Mouse (Mus musculus): Measurements from ENCODE around the gene Ano5. TPM values are rescaled to one million over a fixed set of nuclear protein-coding genes. Genes with fewer than 3 reads are reported as not detected.

Ano5 gene
- polyA plus RNA-seq, 1 experiment from 2014 or later: 1.3 TPM

- WGBS: 44% methylated on average over 5 of the region's 5 CpGs
- Histone ChIP-seq H3K4me3 (replicated peaks; ENCODE audit: low read depth, low read length) (no peak overlapping the region), H3K4me1 (ENCODE audit: control insufficient read depth, insufficient read depth, low read length) (peaks cover 5% of the 10 kb centered on the region; the same call in 1 of the 2 replicates), H3K36me3 (ENCODE audit: control insufficient read depth, insufficient read depth, low read length) (no peaks in the 10 kb centered on the region), H3K27ac (replicated peaks; ENCODE audit: low read depth, low read length) (no peak overlapping the region), H3K9me3 (ENCODE audit: control insufficient read depth, low read length) (no peaks in the 10 kb centered on the region; the same call in 1 of the 2 replicates), H3K9ac (replicated peaks; ENCODE audit: low read length) (no peak overlapping the region), H3K27me3 (ENCODE audit: control insufficient read depth, insufficient read depth, low read length) (no peaks in the 10 kb centered on the region), H3K4me2 (ENCODE audit: low read length) (no peak overlapping the region)
- no peak for ATAC-seq (ENCODE audit: low FRiP score, low TSS enrichment)
- DNase-seq: peak; percentile 79
Observed at GRCm38 (mm10) chr7:51614404-51614803, 103.6 kb downstream of the Ano5 start.

- H3K4me1 ChIP-seq (ENCODE audit: control insufficient read depth, insufficient read depth, low read length): peaks cover 5% of the 10 kb centered on the region; the same call in 1 of the 2 replicates
- DNase-seq: peak; percentile 89
- no peaks in the 10 kb centered on the region for H3K9me3 ChIP-seq (ENCODE audit: control insufficient read depth, low read length)
- no peak for ATAC-seq (ENCODE audit: low FRiP score, low TSS enrichment)
- peak overlapping the region; percentile 49 for H3K9ac ChIP-seq (replicated peaks; ENCODE audit: low read length)
- no peaks in the 10 kb centered on the region for H3K36me3 ChIP-seq (ENCODE audit: control insufficient read depth, insufficient read depth, low read length)
- no peak overlapping the region for H3K4me3 ChIP-seq (replicated peaks; ENCODE audit: low read depth, low read length)
- H3K27ac ChIP-seq (replicated peaks; ENCODE audit: low read depth, low read length): peak overlapping the region; percentile 75
- H3K4me2 ChIP-seq (ENCODE audit: low read length): peak overlapping the region; percentile 41
- no peaks in the 10 kb centered on the region; the same call in 1 of the 2 replicates for H3K27me3 ChIP-seq (ENCODE audit: control insufficient read depth, insufficient read depth, low read length)
Observed at GRCm38 (mm10) chr7:51617941-51618340, 107.1 kb downstream of the Ano5 start.

- H3K4me2 ChIP-seq (ENCODE audit: low read length): peak overlapping the region; percentile 51
- peaks cover under 1% of the 10 kb centered on the region; the same call in 1 of the 2 replicates for H3K27me3 ChIP-seq (ENCODE audit: control insufficient read depth, insufficient read depth, low read length)
- peak overlapping the region; percentile 58 for H3K27ac ChIP-seq (replicated peaks; ENCODE audit: low read depth, low read length)
- peak; percentile 51 for DNase-seq
- no peak overlapping the region for H3K9ac ChIP-seq (replicated peaks; ENCODE audit: low read length)
- peaks cover 5% of the 10 kb centered on the region; the same call in 1 of the 2 replicates for H3K4me1 ChIP-seq (ENCODE audit: control insufficient read depth, insufficient read depth, low read length)
- no peaks in the 10 kb centered on the region for H3K9me3 ChIP-seq (ENCODE audit: control insufficient read depth, low read length)
- H3K36me3 ChIP-seq (ENCODE audit: control insufficient read depth, insufficient read depth, low read length): no peaks in the 10 kb centered on the region
- no peak overlapping the region for H3K4me3 ChIP-seq (replicated peaks; ENCODE audit: low read depth, low read length)
- no peak for ATAC-seq (ENCODE audit: low FRiP score, low TSS enrichment)
- WGBS: 24% methylated on average over 2 of the region's 2 CpGs
Observed at GRCm38 (mm10) chr7:51618412-51618811, 107.6 kb downstream of the Ano5 start.

- ATAC-seq (ENCODE audit: low FRiP score, low TSS enrichment) (no peak), DNase-seq (peak; percentile 30)
- H3K4me1 ChIP-seq (ENCODE audit: control insufficient read depth, insufficient read depth, low read length): peaks cover 5% of the 10 kb centered on the region; the same call in 1 of the 2 replicates
- no peaks in the 10 kb centered on the region for H3K9me3 ChIP-seq (ENCODE audit: control insufficient read depth, low read length)
- 36% methylated on average over 1 of the region's 1 CpGs for WGBS
- H3K4me3 ChIP-seq (replicated peaks; ENCODE audit: low read depth, low read length): peak overlapping the region; percentile 18
- peak overlapping the region; percentile 36; the same call in 1 of the 2 replicates for H3K9ac ChIP-seq (replicated peaks; ENCODE audit: low read length)
- peak overlapping the region; percentile 64; the same call in 1 of the 2 replicates for H3K27ac ChIP-seq (replicated peaks; ENCODE audit: low read depth, low read length)
- no peaks in the 10 kb centered on the region for H3K36me3 ChIP-seq (ENCODE audit: control insufficient read depth, insufficient read depth, low read length)
- H3K4me2 ChIP-seq (ENCODE audit: low read length): peak overlapping the region; percentile 51
- peaks cover 11% of the 10 kb centered on the region; the same call in 1 of the 2 replicates for H3K27me3 ChIP-seq (ENCODE audit: control insufficient read depth, insufficient read depth, low read length)
Observed at GRCm38 (mm10) chr7:51619977-51620376, 109.1 kb downstream of the Ano5 start.

- Histone ChIP-seq H3K4me3 (replicated peaks; ENCODE audit: low read depth, low read length) (peak within 1 kb of the TSS; percentile 51), H3K4me1 (ENCODE audit: control insufficient read depth, insufficient read depth, low read length) (peaks cover 9% of the 10 kb centered on the region; the same call in 1 of the 2 replicates), H3K9ac (replicated peaks; ENCODE audit: low read length) (peak within 1 kb of the TSS; percentile 93), H3K27me3 (ENCODE audit: control insufficient read depth, insufficient read depth, low read length) (peaks cover 14% of the 10 kb centered on the region; the same call in 1 of the 2 replicates), H3K27ac (replicated peaks; ENCODE audit: low read depth, low read length) (peak within 1 kb of the TSS; percentile 98), H3K4me2 (ENCODE audit: low read length) (peak within 1 kb of the TSS; percentile 51), H3K9me3 (ENCODE audit: control insufficient read depth, low read length) (no peaks in the 10 kb centered on the region), H3K36me3 (ENCODE audit: control insufficient read depth, insufficient read depth, low read length) (peaks cover 13% of the 10 kb centered on the region)
- DNase-seq: peak; percentile 84
- peak; percentile 47; the same call in 1 of the 2 replicates for ATAC-seq (ENCODE audit: low FRiP score, low TSS enrichment)
- WGBS: under 1% methylated on average over 23 of the region's 23 CpGs
Observed at GRCm38 (mm10) chr7:51621694-51622145, 110.9 kb downstream of the Ano5 start, which contains the start of gene Slc17a6. Gene Slc17a6, plus strand, starts transcription at chr7:51622006.

- peak; percentile 74 for DNase-seq
- Histone ChIP-seq H3K27me3 (ENCODE audit: control insufficient read depth, insufficient read depth, low read length) (peaks cover 14% of the 10 kb centered on the region; the same call in 1 of the 2 replicates), H3K27ac (replicated peaks; ENCODE audit: low read depth, low read length) (peak overlapping the region; percentile 98), H3K9me3 (ENCODE audit: control insufficient read depth, low read length) (no peaks in the 10 kb centered on the region), H3K4me3 (replicated peaks; ENCODE audit: low read depth, low read length) (peak overlapping the region; percentile 51), H3K36me3 (ENCODE audit: control insufficient read depth, insufficient read depth, low read length) (peaks cover 17% of the 10 kb centered on the region), H3K9ac (replicated peaks; ENCODE audit: low read length) (peak overlapping the region; percentile 93), H3K4me1 (ENCODE audit: control insufficient read depth, insufficient read depth, low read length) (peaks cover 9% of the 10 kb centered on the region; the same call in 1 of the 2 replicates), H3K4me2 (ENCODE audit: low read length) (peak overlapping the region; percentile 51)
- peak; percentile 9; the same call in 1 of the 2 replicates for ATAC-seq (ENCODE audit: low FRiP score, low TSS enrichment)
- WGBS: under 1% methylated on average over 18 of the region's 18 CpGs
Observed at GRCm38 (mm10) chr7:51622196-51622595, 111.4 kb downstream of the Ano5 start.

- under 1% methylated on average over 5 of the region's 5 CpGs for WGBS
- Histone ChIP-seq H3K4me1 (ENCODE audit: control insufficient read depth, insufficient read depth, low read length) (peaks cover 9% of the 10 kb centered on the region; the same call in 1 of the 2 replicates), H3K27ac (replicated peaks; ENCODE audit: low read depth, low read length) (peak overlapping the region; percentile 98), H3K4me2 (ENCODE audit: low read length) (peak overlapping the region; percentile 51), H3K9ac (replicated peaks; ENCODE audit: low read length) (peak overlapping the region; percentile 93), H3K36me3 (ENCODE audit: control insufficient read depth, insufficient read depth, low read length) (peaks cover 17% of the 10 kb centered on the region), H3K27me3 (ENCODE audit: control insufficient read depth, insufficient read depth, low read length) (peaks cover 14% of the 10 kb centered on the region; the same call in 1 of the 2 replicates), H3K9me3 (ENCODE audit: control insufficient read depth, low read length) (no peaks in the 10 kb centered on the region), H3K4me3 (replicated peaks; ENCODE audit: low read depth, low read length) (peak overlapping the region; percentile 51)
- DNase-seq: peak; percentile 65
- ATAC-seq (ENCODE audit: low FRiP score, low TSS enrichment): no peak
Observed at GRCm38 (mm10) chr7:51622666-51623065, 111.8 kb downstream of the Ano5 start.

- H3K27ac ChIP-seq (replicated peaks; ENCODE audit: low read depth, low read length): peak overlapping the region; percentile 98
- peaks cover 17% of the 10 kb centered on the region for H3K36me3 ChIP-seq (ENCODE audit: control insufficient read depth, insufficient read depth, low read length)
- peak overlapping the region; percentile 86 for H3K9ac ChIP-seq (replicated peaks; ENCODE audit: low read length)
- peak; percentile 44 for ATAC-seq (ENCODE audit: low FRiP score, low TSS enrichment)
- WGBS: 1% methylated on average over 4 of the region's 4 CpGs
- DNase-seq: peak; percentile 81
- H3K27me3 ChIP-seq (ENCODE audit: control insufficient read depth, insufficient read depth, low read length): peaks cover 14% of the 10 kb centered on the region; the same call in 1 of the 2 replicates
- H3K4me3 ChIP-seq (replicated peaks; ENCODE audit: low read depth, low read length): peak overlapping the region; percentile 51
- peaks cover 5% of the 10 kb centered on the region; the same call in 1 of the 2 replicates for H3K4me1 ChIP-seq (ENCODE audit: control insufficient read depth, insufficient read depth, low read length)
- peak overlapping the region; percentile 74 for H3K4me2 ChIP-seq (ENCODE audit: low read length)
- no peaks in the 10 kb centered on the region for H3K9me3 ChIP-seq (ENCODE audit: control insufficient read depth, low read length)
Observed at GRCm38 (mm10) chr7:51624336-51624897, 113.6 kb downstream of the Ano5 start.

Measured in midbrain, embryonic 14.5 days (tissue).